Mouse (Mus musculus) liver, embryonic 14.5 days (tissue): Measurements from ENCODE around the gene Mvb12a. TPM values are rescaled to one million over a fixed set of nuclear protein-coding genes. Genes with fewer than 3 reads are reported as not detected.

Experiments
- ATAC-seq: fragments of 200-750 bp; cut with Nextera tagmentation; 2 replicates; pipeline ENCODE4 v1.8.0; 2017; ENCODE audit warnings: moderate number of reproducible peaks, mild to moderate bottlenecking, moderate library complexity; ENCODE audit not compliant: insufficient read depth
- DNase-seq, 3 experiments: peaks; one replicate each; pipeline ENCODE4 v3.0.0-alpha.2; 2012 to 2013; ENCODE audit warnings: low read depth in 3 of 3, low spot score in 3 of 3
- H3K27ac ChIP-seq: fragments of 300-500 bp; sonication (generic); 2 replicates; pipeline ENCODE4 v1.5.1; 2014; ENCODE audit warnings: moderate library complexity, mild to moderate bottlenecking, control low read depth, inconsistent platforms
- H3K27me3 ChIP-seq: fragments of 300-500 bp; sonication (generic); 2 replicates; pipeline ENCODE4 v1.6.1; 2014; ENCODE audit warnings: mild to moderate bottlenecking, low read length, moderate library complexity; ENCODE audit not compliant: control insufficient read depth, insufficient read depth
- H3K36me3 ChIP-seq: fragments of 300-500 bp; sonication (generic); replicated peaks from 2 replicates; pipeline ENCODE4 v1.6.1; 2014; ENCODE audit warnings: low read depth; ENCODE audit not compliant: control insufficient read depth, insufficient read depth
- H3K4me1 ChIP-seq, 2 experiments: fragments of 200-500 bp in 1 of 2; fragments of 300-500 bp in 1 of 2; sonication (generic) in 1 of 2; replicated peaks; 2 replicates each; pipeline ENCODE4 v1.6.1; 2012 to 2014; ENCODE audit warnings: antibody characterized with exemption in 1 of 2, inconsistent platforms in 1 of 2, low read length in 1 of 2; ENCODE audit not compliant: control insufficient read depth in 2 of 2, insufficient read depth in 2 of 2
- H3K4me2 ChIP-seq: fragments of 300-500 bp; sonication (generic); 2 replicates; pipeline ENCODE4 v1.6.1; 2014; ENCODE audit warnings: low read depth, mild to moderate bottlenecking, control low read depth, moderate library complexity
- H3K4me3 ChIP-seq, 2 experiments: fragments of 200-500 bp in 1 of 2; fragments of 300-500 bp in 1 of 2; sonication (generic) in 1 of 2; 2 replicates each; pipeline ENCODE4 v1.5.1; 2012 to 2014; ENCODE audit warnings: low read depth in 2 of 2, low read length in 2 of 2, mild to moderate bottlenecking in 2 of 2, control low read depth in 1 of 2, inconsistent platforms in 1 of 2, moderate library complexity in 1 of 2; ENCODE audit not compliant: insufficient read depth in 1 of 2
- H3K9ac ChIP-seq: fragments of 300-500 bp; sonication (generic); replicated peaks from 2 replicates; pipeline ENCODE4 v1.6.1; 2014; ENCODE audit warnings: mild to moderate bottlenecking, control low read depth, moderate library complexity
- H3K9me3 ChIP-seq: fragments of 300-500 bp; sonication (generic); 2 replicates; pipeline ENCODE4 v1.6.1; 2016; ENCODE audit warnings: low read length, mixed read lengths; ENCODE audit not compliant: control insufficient read depth
- CTCF ChIP-seq: IDR thresholded peaks from 2 replicates; pipeline ENCODE4 v1.5.1; 2016; ENCODE audit warnings: antibody characterized with exemption, low read depth, control low read depth
- EP300 ChIP-seq: IDR thresholded peaks from 2 replicates; pipeline ENCODE4 v1.6.1; 2016; ENCODE audit warnings: antibody characterized with exemption, low read depth
- WGBS: fragments of 180-500 bp; shearing (Covaris S2); extraction: QIAGEN DNeasy Blood & Tissue Kit; methylation state at CpG from one replicate; pipeline ENCODE4 v1.1.7; 2014; ENCODE audit not compliant: insufficient replicate concordance; 5-methylcytosine and 5-hydroxymethylcytosine counted together
- polyA plus RNA-seq, 2 experiments: library from polyadenylated mRNA; depleted of rRNA in 1 of 2; stranded (reverse) in 1 of 2; unstranded in 1 of 2; fragments of >200 nt; fragmentation: Nextera tagmentation in 1 of 2; extraction: Ambion mirVana in 1 of 2; gene quantifications; 2 replicates each; pipeline versions ENCODE4 v1.2.1 to v1.2.3; 2012 to 2014

Gene Mvb12a
- polyA plus RNA-seq, 2 experiments, result 25.6 to 31.1 TPM

- 60% methylated on average over 4 of the region's 4 CpGs for WGBS
- no peak for ATAC-seq
- H3K9ac ChIP-seq, result no peak overlapping the region
- no peak overlapping the region for H3K4me3 ChIP-seq
- no peak overlapping the region for H3K27ac ChIP-seq
- TF ChIP-seq EP300 (no peak), CTCF (no peak)
- H3K4me2 ChIP-seq, result no peak overlapping the region
- H3K9me3 ChIP-seq, result no peaks in the 10 kb centered on the region
- no peaks in the 10 kb centered on the region for H3K36me3 ChIP-seq
- peaks cover 10% of the 10 kb centered on the region for H3K27me3 ChIP-seq
- H3K4me1 ChIP-seq, result peaks cover 6 to 9% of the 10 kb centered on the region in 2 experiments
- DNase-seq, result no peak
Measured at GRCm38 (mm10) chr8:71596798-71597197, 54.1 kb downstream of the Mvb12a start.

GRCm38 (mm10) chr8:71597451-71597850, 54.7 kb downstream of the Mvb12a start, which contains the start of gene Fam129c:
Fam129c (plus strand) TSS chr8:71597648.
- H3K9me3 ChIP-seq, result no peaks in the 10 kb centered on the region
- ATAC-seq (no peak), DNase-seq (no peak)
- no peak within 1 kb of the TSS for H3K4me2 ChIP-seq
- H3K4me3 ChIP-seq, result no peak within 1 kb of the TSS
- no peak for TF ChIP-seq EP300
- no peak for TF ChIP-seq CTCF
- 74% methylated on average over 3 of the region's 3 CpGs for WGBS
- peaks cover 6 to 9% of the 10 kb centered on the region in 2 experiments for H3K4me1 ChIP-seq
- H3K27ac ChIP-seq, result no peak within 1 kb of the TSS
- H3K9ac ChIP-seq, result no peak within 1 kb of the TSS
- no peaks in the 10 kb centered on the region for H3K36me3 ChIP-seq
- peaks cover 17% of the 10 kb centered on the region for H3K27me3 ChIP-seq

Other genes starting within 250 kb of the Mvb12a start
- 41.9 and 57.2 TPM in 2 replicates for gene Use1, start 176.1 kb upstream of the Mvb12a start, polyA plus RNA-seq (2012; rRNA removed)
- 46.5 and 48.2 TPM in 2 replicates for gene Use1, start 176.1 kb upstream of the Mvb12a start, polyA plus RNA-seq (2014; fragmentation: Nextera tagmentation; extraction: Ambion mirVana)
- gene Ocel1, start 171.6 kb upstream of the Mvb12a start, polyA plus RNA-seq (2012; rRNA removed), result 2.8 and 3.1 TPM in 2 replicates
- gene Ocel1, start 171.6 kb upstream of the Mvb12a start, polyA plus RNA-seq (2014; fragmentation: Nextera tagmentation; extraction: Ambion mirVana), result 1.9 and 2.8 TPM in 2 replicates
- gene Nr2f6, start 161.0 kb upstream of the Mvb12a start, polyA plus RNA-seq (2012; rRNA removed), result 20.8 and 23.4 TPM in 2 replicates
- 19.1 and 22.4 TPM in 2 replicates for gene Nr2f6, start 161.0 kb upstream of the Mvb12a start, polyA plus RNA-seq (2014; fragmentation: Nextera tagmentation; extraction: Ambion mirVana)
- 3.1 and 3.5 TPM in 2 replicates for gene Ushbp1, start 147.1 kb upstream of the Mvb12a start, polyA plus RNA-seq (2012; rRNA removed)
- 1.5 and 1.9 TPM in 2 replicates for gene Ushbp1, start 147.1 kb upstream of the Mvb12a start, polyA plus RNA-seq (2014; fragmentation: Nextera tagmentation; extraction: Ambion mirVana)
- 53.6 and 61.2 TPM in 2 replicates for gene Babam1, start 146.1 kb upstream of the Mvb12a start, polyA plus RNA-seq (2012; rRNA removed)
- 50.6 and 52.3 TPM in 2 replicates for gene Babam1, start 146.1 kb upstream of the Mvb12a start, polyA plus RNA-seq (2014; fragmentation: Nextera tagmentation; extraction: Ambion mirVana)
- 52.5 and 58.0 TPM in 2 replicates for gene Ankle1, start 136.9 kb upstream of the Mvb12a start, polyA plus RNA-seq (2012; rRNA removed)
- 17.8 and 19.0 TPM in 2 replicates for gene Ankle1, start 136.9 kb upstream of the Mvb12a start, polyA plus RNA-seq (2014; fragmentation: Nextera tagmentation; extraction: Ambion mirVana)
- gene Abhd8, start 79.3 kb upstream of the Mvb12a start, polyA plus RNA-seq (2012; rRNA removed), result 6.6 and 7.5 TPM in 2 replicates
- 5.3 and 6.8 TPM in 2 replicates for gene Abhd8, start 79.3 kb upstream of the Mvb12a start, polyA plus RNA-seq (2014; fragmentation: Nextera tagmentation; extraction: Ambion mirVana)
- 45.8 and 73.0 TPM in 2 replicates for gene Mrpl34, start 78.0 kb upstream of the Mvb12a start, polyA plus RNA-seq (2012; rRNA removed)
- gene Mrpl34, start 78.0 kb upstream of the Mvb12a start, polyA plus RNA-seq (2014; fragmentation: Nextera tagmentation; extraction: Ambion mirVana), result 109 and 114 TPM in 2 replicates
- 24.8 and 25.4 TPM in 2 replicates for gene Dda1, start 73.7 kb upstream of the Mvb12a start, polyA plus RNA-seq (2012; rRNA removed)
- 34.4 and 36.9 TPM in 2 replicates for gene Dda1, start 73.7 kb upstream of the Mvb12a start, polyA plus RNA-seq (2014; fragmentation: Nextera tagmentation; extraction: Ambion mirVana)
- 1.4 and 1.7 TPM in 2 replicates for gene Ano8, start 57.0 kb upstream of the Mvb12a start, polyA plus RNA-seq (2012; rRNA removed)
- 0.14 and 0.15 TPM in 2 replicates for gene Ano8, start 57.0 kb upstream of the Mvb12a start, polyA plus RNA-seq (2014; fragmentation: Nextera tagmentation; extraction: Ambion mirVana)
- 9.2 and 10.0 TPM in 2 replicates for gene Gtpbp3, start 54.8 kb upstream of the Mvb12a start, polyA plus RNA-seq (2012; rRNA removed)
- gene Gtpbp3, start 54.8 kb upstream of the Mvb12a start, polyA plus RNA-seq (2014; fragmentation: Nextera tagmentation; extraction: Ambion mirVana), result 1.3 and 1.8 TPM in 2 replicates
- gene Plvap, start 31.2 kb upstream of the Mvb12a start, polyA plus RNA-seq (2012; rRNA removed), result 15.4 and 16.8 TPM in 2 replicates
- gene Plvap, start 31.2 kb upstream of the Mvb12a start, polyA plus RNA-seq (2014; fragmentation: Nextera tagmentation; extraction: Ambion mirVana), result 15.9 and 18.4 TPM in 2 replicates
- gene Ccdc194, start 17.2 kb upstream of the Mvb12a start, polyA plus RNA-seq (2012; rRNA removed), result 0.09 and 0.11 TPM in 2 replicates
- gene Ccdc194, start 17.2 kb upstream of the Mvb12a start, polyA plus RNA-seq (2014; fragmentation: Nextera tagmentation; extraction: Ambion mirVana), result 0.19 TPM in 1 of 2 replicates, not detected in the other
- 41.1 and 44.4 TPM in 2 replicates for gene Bst2, start 5.5 kb upstream of the Mvb12a start, polyA plus RNA-seq (2012; rRNA removed)
- 12.2 and 14.2 TPM in 2 replicates for gene Bst2, start 5.5 kb upstream of the Mvb12a start, polyA plus RNA-seq (2014; fragmentation: Nextera tagmentation; extraction: Ambion mirVana)
- 0.13 and 0.25 TPM in 2 replicates for gene Tmem221, start 15.9 kb downstream of the Mvb12a start, polyA plus RNA-seq (2012; rRNA removed)
- 0.37 and 0.39 TPM in 2 replicates for gene Tmem221, start 15.9 kb downstream of the Mvb12a start, polyA plus RNA-seq (2014; fragmentation: Nextera tagmentation; extraction: Ambion mirVana)
- gene Nxnl1, start 23.7 kb downstream of the Mvb12a start, polyA plus RNA-seq (2012; rRNA removed), result not detected in 2 replicates
- gene Nxnl1, start 23.7 kb downstream of the Mvb12a start, polyA plus RNA-seq (2014; fragmentation: Nextera tagmentation; extraction: Ambion mirVana), result 0.06 TPM in 2 replicates
- gene Slc27a1, start 26.0 kb downstream of the Mvb12a start, polyA plus RNA-seq (2012; rRNA removed), result 1.9 and 2.4 TPM in 2 replicates
- gene Slc27a1, start 26.0 kb downstream of the Mvb12a start, polyA plus RNA-seq (2014; fragmentation: Nextera tagmentation; extraction: Ambion mirVana), result 0.28 and 0.71 TPM in 2 replicates
- gene Pgls, start 49.3 kb downstream of the Mvb12a start, polyA plus RNA-seq (2012; rRNA removed), result 45.6 and 58.5 TPM in 2 replicates
- 104 and 105 TPM in 2 replicates for gene Pgls, start 49.3 kb downstream of the Mvb12a start, polyA plus RNA-seq (2014; fragmentation: Nextera tagmentation; extraction: Ambion mirVana)
- gene Fam129c, start 54.7 kb downstream of the Mvb12a start, polyA plus RNA-seq (2012; rRNA removed), result 1.1 TPM in 2 replicates
- 0.56 and 0.99 TPM in 2 replicates for gene Fam129c, start 54.7 kb downstream of the Mvb12a start, polyA plus RNA-seq (2014; fragmentation: Nextera tagmentation; extraction: Ambion mirVana)
- 30.9 and 31.4 TPM in 2 replicates for gene Colgalt1, start 68.1 kb downstream of the Mvb12a start, polyA plus RNA-seq (2012; rRNA removed)
- gene Colgalt1, start 68.1 kb downstream of the Mvb12a start, polyA plus RNA-seq (2014; fragmentation: Nextera tagmentation; extraction: Ambion mirVana), result 20.5 and 20.7 TPM in 2 replicates
- gene Unc13a, start 128.8 kb downstream of the Mvb12a start, polyA plus RNA-seq (2012; rRNA removed), result 0.13 and 0.15 TPM in 2 replicates
- 0.18 and 0.34 TPM in 2 replicates for gene Unc13a, start 128.8 kb downstream of the Mvb12a start, polyA plus RNA-seq (2014; fragmentation: Nextera tagmentation; extraction: Ambion mirVana)
- 3.8 and 4.0 TPM in 2 replicates for gene Jak3, start 133.4 kb downstream of the Mvb12a start, polyA plus RNA-seq (2012; rRNA removed)
- gene Jak3, start 133.4 kb downstream of the Mvb12a start, polyA plus RNA-seq (2014; fragmentation: Nextera tagmentation; extraction: Ambion mirVana), result 3.0 and 3.1 TPM in 2 replicates
- 0.48 and 0.73 TPM in 2 replicates for gene Insl3, start 146.3 kb downstream of the Mvb12a start, polyA plus RNA-seq (2012; rRNA removed)
- gene Insl3, start 146.3 kb downstream of the Mvb12a start, polyA plus RNA-seq (2014; fragmentation: Nextera tagmentation; extraction: Ambion mirVana), result 1.2 and 1.5 TPM in 2 replicates
- 2.2 and 2.5 TPM in 2 replicates for gene B3gnt3, start 158.9 kb downstream of the Mvb12a start, polyA plus RNA-seq (2012; rRNA removed)
- 1.8 and 2.0 TPM in 2 replicates for gene B3gnt3, start 158.9 kb downstream of the Mvb12a start, polyA plus RNA-seq (2014; fragmentation: Nextera tagmentation; extraction: Ambion mirVana)
- gene Fcho1, start 182.8 kb downstream of the Mvb12a start, polyA plus RNA-seq (2012; rRNA removed), result 24.1 and 24.6 TPM in 2 replicates
- gene Fcho1, start 182.8 kb downstream of the Mvb12a start, polyA plus RNA-seq (2014; fragmentation: Nextera tagmentation; extraction: Ambion mirVana), result 14.7 and 18.6 TPM in 2 replicates